Mouse (Mus musculus): ENCODE results near the gene Ifitm5.

- TF ChIP-seq CTCF (IDR thresholded peaks at IDR 0.05) (no peak), EP300 (IDR thresholded peaks at IDR 0.05) (peak; percentile 42)
These were observed 21.5 kb upstream of the Ifitm5 start for GRCm38 (mm10) chr7:140971479-140972171.

Data from lung, postnatal 0 days (tissue).